Mouse (Mus musculus) ES-Bruce4 (cell line): ENCODE data around the gene Rere. TPM values are rescaled to one million over a fixed set of nuclear protein-coding genes. Genes with fewer than 3 reads are reported as not detected.
A peak's percentile ranks its signal among the peaks of the same experiment; 100 is the strongest.

Experiments used
- H3K27ac ChIP-seq: 2 replicates; pipeline ENCODE4 v1.5.1; 2012; ENCODE audit warnings: low read length, inconsistent platforms; ENCODE audit not compliant: insufficient read depth
- H3K27me3 ChIP-seq: 2 replicates; pipeline ENCODE4 v1.6.1; 2012; ENCODE audit warnings: mild to moderate bottlenecking, low read length, inconsistent platforms; ENCODE audit not compliant: control insufficient read depth, poor library complexity, insufficient read depth, severe bottlenecking
- H3K36me3 ChIP-seq: 2 replicates; pipeline ENCODE4 v1.6.1; 2012; ENCODE audit warnings: inconsistent platforms, mild to moderate bottlenecking, low read length, moderate library complexity; ENCODE audit not compliant: control insufficient read depth, poor library complexity, insufficient read depth, severe bottlenecking
- H3K4me1 ChIP-seq: one replicate; pipeline ENCODE4 v1.8.1; 2011; ENCODE audit warnings: low read length; ENCODE audit not compliant: control insufficient read depth, insufficient read depth
- H3K4me3 ChIP-seq: 2 replicates; pipeline ENCODE4 v1.5.1; 2011; ENCODE audit warnings: low read depth, mild to moderate bottlenecking, low read length
- H3K9ac ChIP-seq: 2 replicates; pipeline ENCODE4 v1.6.1; 2012; ENCODE audit warnings: low read depth, mild to moderate bottlenecking, inconsistent platforms; ENCODE audit not compliant: poor library complexity, severe bottlenecking
- H3K9me3 ChIP-seq: replicated peaks from 2 replicates; pipeline ENCODE4 v1.6.1; 2012; ENCODE audit warnings: mild to moderate bottlenecking, low read length, inconsistent platforms; ENCODE audit not compliant: control insufficient read depth, poor library complexity, insufficient read depth, severe bottlenecking
- CTCF ChIP-seq: IDR thresholded peaks from one replicate; pipeline ENCODE4 v1.8.1; 2011; ENCODE audit warnings: low read depth, low read length
- EP300 ChIP-seq: IDR thresholded peaks from 2 replicates; pipeline ENCODE4 v1.6.1; 2011; ENCODE audit warnings: low read depth, low read length; ENCODE audit not compliant: insufficient read depth
- POLR2A ChIP-seq: IDR thresholded peaks from one replicate; pipeline ENCODE4 v1.8.1; 2011; ENCODE audit warnings: low read length; ENCODE audit not compliant: insufficient read depth
- polyA plus RNA-seq: library from polyadenylated mRNA; stranded (reverse); fragments of >200 nt; gene quantifications from 2 replicates; pipeline ENCODE4 v1.2.4, GENCODE M21; 2011; ENCODE audit warnings: low read depth; ENCODE audit not compliant: missing spikeins, insufficient read depth, insufficient read length

The Rere gene
- polyA plus RNA-seq, 1 experiment = 77.3 TPM

DNA sequence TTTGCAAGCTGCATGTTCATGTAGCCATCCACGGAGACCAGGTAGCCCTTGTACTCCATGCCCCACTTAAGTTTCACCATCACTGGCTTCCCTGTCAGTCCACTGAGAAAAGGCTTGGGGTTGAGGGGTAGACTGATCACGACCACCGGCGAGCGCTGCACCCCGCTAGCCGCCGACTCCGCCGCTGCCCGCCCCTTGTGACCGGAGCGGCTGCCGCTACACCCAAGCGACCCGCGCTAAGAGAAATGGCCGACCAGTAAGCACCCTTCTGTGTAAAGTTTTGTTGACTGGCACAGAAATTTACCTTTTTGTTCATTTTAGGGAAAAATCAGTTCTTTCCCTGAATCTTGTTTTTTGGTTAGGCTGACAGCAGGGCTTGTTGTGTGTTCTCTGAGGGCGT, 33.9 kb downstream of the Rere start:
- Histone ChIP-seq H3K36me3 (no peaks in the 10 kb centered on the region), H3K27ac (no peak overlapping the region), H3K9me3 (no peaks in the 10 kb centered on the region), H3K4me3 (no peak overlapping the region), H3K27me3 (no peaks in the 10 kb centered on the region), H3K4me1 (peaks cover 1% of the 10 kb centered on the region), H3K9ac (no peak overlapping the region)
- TF ChIP-seq CTCF (no peak), EP300 (no peak), POLR2A (no peak)

DNA sequence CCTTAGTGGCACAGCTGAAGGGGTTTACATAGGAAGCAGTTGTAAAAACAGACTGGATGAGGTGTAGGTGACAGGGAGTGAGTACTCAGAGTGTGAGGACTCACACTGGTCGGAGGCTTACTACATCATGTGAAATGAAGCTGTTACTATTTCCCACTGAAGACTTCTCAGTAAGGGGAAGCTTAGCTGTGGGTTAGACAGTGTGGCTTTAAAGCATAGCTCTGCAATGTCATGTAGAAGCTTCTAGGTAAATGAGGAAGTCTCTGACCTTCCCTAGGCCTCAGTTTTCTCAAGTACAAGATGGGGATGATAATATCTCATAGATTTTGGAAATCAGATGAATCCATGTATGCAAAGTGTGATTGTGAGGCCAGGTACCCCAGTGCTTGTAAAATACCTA, 35.1 kb downstream of the Rere start:
- Histone ChIP-seq H3K9ac (no peak overlapping the region), H3K4me3 (no peak overlapping the region), H3K9me3 (no peaks in the 10 kb centered on the region), H3K27me3 (no peaks in the 10 kb centered on the region), H3K36me3 (no peaks in the 10 kb centered on the region), H3K27ac (no peak overlapping the region), H3K4me1 (no peaks in the 10 kb centered on the region)
- TF ChIP-seq POLR2A (no peak), EP300 (no peak), CTCF (no peak)

DNA sequence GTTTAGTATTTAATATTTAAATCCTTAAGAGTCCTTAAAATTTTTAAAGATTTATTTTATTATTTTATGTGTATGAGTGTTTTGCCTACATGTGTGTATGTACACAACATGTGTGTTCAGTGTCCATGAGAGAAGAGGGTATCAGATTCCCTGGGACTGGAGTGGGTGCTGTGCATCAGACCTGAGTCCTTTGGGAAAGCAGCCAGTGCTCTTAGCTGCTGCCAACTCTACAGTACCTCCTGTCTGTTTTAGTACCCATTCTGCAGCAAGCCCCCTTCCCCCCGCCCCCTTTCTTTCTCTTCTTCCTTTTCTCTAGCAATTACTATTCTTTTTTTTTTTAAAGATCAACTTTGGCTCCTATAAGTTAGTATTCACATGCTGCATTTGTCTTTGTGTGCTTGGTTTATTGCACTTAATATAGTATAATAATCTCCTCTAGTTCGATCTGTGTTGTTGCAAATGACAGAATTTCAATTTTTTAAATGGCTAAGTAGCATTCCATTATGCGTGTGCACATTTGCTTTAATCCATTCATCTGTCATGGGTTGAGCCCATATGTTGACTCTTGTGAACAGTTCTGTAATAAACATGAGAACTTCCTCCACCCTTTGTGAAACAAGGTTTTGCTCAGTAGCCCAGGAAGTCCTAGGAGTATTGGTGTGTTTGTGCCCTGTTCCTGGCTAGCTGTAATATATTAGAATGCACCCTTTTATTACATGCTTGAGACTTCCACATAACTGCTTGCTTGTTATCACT, 43.8 kb downstream of the Rere start:
- no peak overlapping the region for H3K27ac ChIP-seq
- H3K27me3 ChIP-seq = no peaks in the 10 kb centered on the region
- H3K9me3 ChIP-seq = no peaks in the 10 kb centered on the region
- TF ChIP-seq EP300 = no peak
- no peak for TF ChIP-seq CTCF
- TF ChIP-seq POLR2A = no peak
- H3K4me3 ChIP-seq = no peak overlapping the region
- no peaks in the 10 kb centered on the region for H3K4me1 ChIP-seq
- H3K36me3 ChIP-seq = no peaks in the 10 kb centered on the region
- no peak overlapping the region for H3K9ac ChIP-seq

DNA sequence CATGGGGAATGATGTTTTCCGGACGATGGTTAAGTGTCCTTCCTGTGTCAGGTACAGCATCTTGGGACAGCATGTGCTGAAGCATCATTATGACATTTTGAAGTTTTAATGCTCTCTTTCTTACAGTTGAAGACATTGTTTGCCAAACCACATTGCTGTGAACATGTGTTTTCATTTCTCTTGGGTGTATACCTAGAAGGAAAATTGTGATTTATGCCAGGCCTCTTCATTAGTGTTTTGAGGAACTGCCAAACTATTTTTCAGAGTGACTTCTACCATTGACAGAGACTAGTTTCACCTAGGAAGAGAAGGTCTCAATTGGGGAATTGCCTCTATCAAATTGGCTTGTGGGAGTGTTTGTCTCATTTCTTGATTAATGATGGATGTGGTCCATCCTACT, 44.6 kb downstream of the Rere start:
- Histone ChIP-seq H3K9me3 (no peaks in the 10 kb centered on the region; the same call in 1 of the 2 replicates), H3K36me3 (no peaks in the 10 kb centered on the region), H3K4me3 (no peak overlapping the region), H3K9ac (no peak overlapping the region), H3K27me3 (no peaks in the 10 kb centered on the region), H3K27ac (no peak overlapping the region), H3K4me1 (no peaks in the 10 kb centered on the region)
- TF ChIP-seq POLR2A (no peak), EP300 (no peak), CTCF (no peak)

DNA sequence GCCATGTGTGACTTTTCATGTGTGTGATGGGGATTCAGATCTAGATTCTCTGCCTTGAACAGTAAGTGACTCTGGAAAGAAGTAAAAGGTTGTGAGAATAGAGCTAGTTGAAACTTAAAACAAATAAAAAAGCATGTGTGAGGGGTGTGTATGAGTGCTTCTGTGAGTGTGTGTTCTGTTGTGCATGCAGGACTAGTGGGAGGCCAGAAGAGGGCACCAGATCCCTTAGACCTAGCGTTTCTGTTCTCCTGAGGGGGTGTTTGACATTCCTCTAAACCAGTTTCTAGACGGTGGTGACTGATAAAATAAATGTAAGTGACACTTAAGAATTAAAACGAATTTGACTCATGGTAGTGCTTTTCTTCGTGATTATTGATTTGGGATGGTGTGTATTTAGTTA, 46.0 kb downstream of the Rere start:
- Histone ChIP-seq H3K36me3 (no peaks in the 10 kb centered on the region), H3K4me3 (no peak overlapping the region), H3K27me3 (no peaks in the 10 kb centered on the region), H3K27ac (no peak overlapping the region), H3K9ac (no peak overlapping the region), H3K9me3 (no peaks in the 10 kb centered on the region; the same call in 1 of the 2 replicates), H3K4me1 (no peaks in the 10 kb centered on the region)
- TF ChIP-seq POLR2A = no peak
- TF ChIP-seq CTCF = peak; percentile 50
- no peak for TF ChIP-seq EP300

DNA sequence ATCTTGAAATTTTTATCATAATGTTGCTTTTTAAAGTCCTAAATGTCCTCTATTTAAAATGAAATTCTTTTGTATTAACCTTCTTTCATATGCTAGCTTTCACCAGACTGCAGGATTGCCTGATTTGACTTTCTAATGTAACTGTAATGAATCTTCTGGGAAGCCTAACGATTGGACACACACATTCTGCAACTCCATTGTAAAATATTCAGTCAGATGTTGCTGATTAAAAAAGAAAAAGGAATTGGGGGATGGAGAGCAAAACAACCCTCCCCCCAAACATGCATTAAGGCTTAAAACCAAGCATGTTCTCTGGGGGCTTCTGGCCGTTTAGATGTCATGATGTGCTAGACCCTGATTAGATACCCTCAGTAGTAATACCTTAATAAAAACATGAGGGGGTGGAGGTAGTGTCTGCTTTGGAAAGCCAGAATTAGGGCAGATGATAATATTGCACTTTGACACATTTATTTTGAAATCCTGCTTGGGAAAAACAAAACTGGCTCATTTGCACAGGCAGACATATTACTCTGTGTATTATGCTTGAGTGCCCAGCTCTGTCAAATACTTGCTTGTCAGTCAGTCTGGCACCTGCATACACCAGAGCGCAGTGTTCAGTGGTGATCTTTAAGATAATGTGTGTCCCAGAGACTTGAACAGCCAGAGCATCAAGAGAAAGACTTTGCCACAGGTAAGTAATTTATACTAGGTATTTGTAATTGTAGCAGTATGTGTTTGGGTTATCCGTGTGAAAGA, 52.7 kb downstream of the Rere start:
- Histone ChIP-seq H3K36me3 (no peaks in the 10 kb centered on the region), H3K27me3 (no peaks in the 10 kb centered on the region), H3K4me3 (no peak overlapping the region), H3K27ac (no peak overlapping the region), H3K9me3 (no peaks in the 10 kb centered on the region; the same call in 1 of the 2 replicates), H3K9ac (no peak overlapping the region), H3K4me1 (no peaks in the 10 kb centered on the region)
- TF ChIP-seq CTCF (no peak), POLR2A (no peak), EP300 (no peak)
